Mouse (Mus musculus) right cerebral cortex, adult 2 months (tissue): ENCODE measurements around the gene Myo7a.

Experiments
- DNase-seq, 2 experiments: peaks; one replicate each; pipeline ENCODE4 v3.0.0; 2021 to 2022; ENCODE audit warnings: low spot score in 2 of 2

Gene Myo7a

DNA sequence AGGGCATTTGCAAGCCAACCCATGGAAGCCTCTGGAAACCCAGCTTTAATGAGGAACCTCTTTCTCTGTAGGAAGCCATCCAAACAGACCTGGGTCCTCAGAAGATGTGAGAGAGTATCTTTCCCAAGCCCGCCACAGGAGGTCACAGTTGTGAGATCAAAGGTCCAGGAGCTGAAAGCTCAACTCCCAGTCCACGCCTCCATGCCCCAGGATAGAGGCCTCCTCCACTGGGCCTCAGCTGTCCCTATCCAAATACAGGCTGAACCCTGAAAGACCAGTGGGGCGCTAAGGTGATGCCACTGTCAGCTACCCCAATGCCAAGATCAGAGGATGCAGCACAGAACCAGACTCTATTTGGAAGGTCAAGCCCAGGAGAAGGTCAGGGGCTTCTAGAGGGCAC, 23.3 kb upstream of the Myo7a start:
- DNase-seq, result no peak

DNA sequence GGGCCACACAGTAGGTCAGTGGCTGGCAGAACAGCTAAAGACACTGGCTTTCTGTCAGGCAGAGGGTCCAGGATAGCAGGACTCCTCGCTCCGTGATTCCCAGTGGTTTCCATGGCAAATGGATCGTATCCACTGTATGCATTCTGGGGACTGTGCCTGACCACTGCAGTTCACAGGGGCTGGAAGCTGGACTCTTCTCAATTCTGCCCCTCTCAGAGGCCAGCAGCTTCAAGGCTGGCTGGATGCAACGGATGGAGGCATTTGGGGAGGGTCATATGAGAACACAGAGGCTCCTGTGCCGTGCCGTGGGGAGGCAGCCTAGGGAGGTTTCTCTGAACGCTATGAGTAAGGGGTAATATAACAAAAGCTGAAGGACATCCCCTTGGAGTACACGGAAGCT, 22.9 kb upstream of the Myo7a start:
- no peak for DNase-seq

DNA sequence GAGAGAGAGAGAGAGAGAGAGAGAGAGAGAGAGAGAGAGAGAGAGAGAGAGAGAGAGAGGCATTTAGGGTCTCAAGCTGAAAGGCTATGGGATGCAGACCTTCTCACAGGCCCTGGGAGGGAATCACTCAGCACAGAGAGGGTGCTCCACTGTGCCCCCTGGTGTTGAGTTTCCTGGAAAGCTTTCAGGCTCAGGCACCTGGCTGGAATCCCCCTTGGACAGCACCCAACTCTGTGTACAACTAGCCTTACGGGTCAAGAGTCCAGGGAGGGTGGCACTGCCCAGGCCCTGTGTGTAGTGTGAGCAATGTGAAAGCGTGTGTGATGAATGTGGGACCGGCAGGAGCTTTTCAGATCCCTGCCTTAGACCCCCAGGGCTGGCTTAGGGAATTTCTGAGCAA, 21.9 kb upstream of the Myo7a start:
- DNase-seq, result no peak

DNA sequence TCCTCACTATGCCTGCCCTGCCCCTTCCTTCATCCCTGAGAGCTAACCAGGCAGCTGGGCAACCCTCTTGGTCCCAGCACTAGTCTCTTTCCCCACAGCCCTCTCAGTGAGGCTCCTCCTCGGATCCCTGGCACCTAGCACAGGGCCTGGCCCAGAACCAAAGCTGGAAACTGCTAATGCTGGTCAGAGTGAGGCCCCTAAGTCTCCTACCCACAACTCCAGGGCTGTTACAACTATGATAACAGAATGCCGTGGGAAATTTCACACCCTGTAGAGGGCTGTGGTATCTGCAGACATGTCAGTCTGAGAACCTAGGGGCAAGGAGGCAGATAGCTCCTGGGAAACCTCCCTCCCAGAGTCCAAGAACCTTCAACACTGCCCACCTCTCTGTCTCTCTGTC, 21.3 kb upstream of the Myo7a start:
- DNase-seq, result no peak

DNA sequence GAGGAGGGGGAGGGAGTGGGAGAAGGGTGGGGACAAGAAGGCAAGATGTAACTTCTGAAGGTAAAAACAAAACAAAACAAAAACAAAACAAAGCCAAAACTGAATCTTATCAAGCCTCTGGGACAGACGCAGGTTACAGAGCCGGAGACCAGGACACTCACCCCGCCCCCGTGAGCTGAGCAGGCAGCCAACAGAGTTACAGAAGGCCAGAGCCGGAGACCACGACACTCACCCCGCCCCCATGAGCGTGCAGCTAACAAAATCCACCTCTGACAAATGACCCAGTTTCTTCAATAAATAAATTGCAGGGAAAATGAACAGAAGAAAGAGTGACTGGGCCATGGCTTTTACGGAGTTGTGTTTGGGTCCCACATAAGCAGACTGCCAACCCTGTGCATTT, 19.9 kb upstream of the Myo7a start:
- DNase-seq, result no peak

DNA sequence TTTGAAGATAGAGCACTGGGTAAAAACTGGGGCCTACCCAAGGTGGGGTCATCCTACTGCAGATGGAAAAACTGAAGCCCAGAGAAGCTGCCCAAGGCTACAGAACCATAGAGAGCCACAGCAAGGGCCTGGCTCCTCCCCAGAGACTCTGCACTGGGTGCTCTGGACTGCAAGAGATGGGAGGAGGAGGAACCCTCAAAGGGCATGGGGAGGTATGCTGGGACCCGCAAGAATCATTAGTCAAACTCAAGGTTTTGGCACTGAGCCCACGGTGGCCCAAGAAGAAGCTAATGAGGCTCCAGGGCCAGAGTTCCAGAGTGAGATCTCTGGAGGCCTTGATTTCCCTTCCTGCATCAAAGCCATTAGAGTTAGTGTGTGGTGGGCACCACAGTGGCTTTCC, 18.7 kb upstream of the Myo7a start:
- DNase-seq, result no peak

DNA sequence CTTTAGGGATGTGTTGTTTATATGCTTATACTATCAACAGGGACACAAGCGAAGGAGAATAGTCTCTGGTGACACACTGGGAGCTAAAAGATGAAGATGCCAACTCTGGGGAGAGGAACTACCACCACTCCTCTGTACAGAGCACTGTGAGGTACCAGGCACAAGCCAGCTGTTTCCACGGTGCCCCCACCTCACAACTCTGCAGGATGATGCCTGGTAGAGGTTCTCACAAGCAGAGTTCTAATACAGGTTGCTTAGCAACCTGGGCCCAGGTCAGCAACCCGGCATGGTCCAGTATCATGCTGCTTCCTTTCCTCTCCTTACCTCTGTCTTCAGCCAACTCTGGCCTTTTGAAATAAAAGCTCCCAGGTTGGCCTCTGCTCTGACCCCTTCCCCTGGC, 18.3 kb upstream of the Myo7a start:
- DNase-seq, result no peak

DNA sequence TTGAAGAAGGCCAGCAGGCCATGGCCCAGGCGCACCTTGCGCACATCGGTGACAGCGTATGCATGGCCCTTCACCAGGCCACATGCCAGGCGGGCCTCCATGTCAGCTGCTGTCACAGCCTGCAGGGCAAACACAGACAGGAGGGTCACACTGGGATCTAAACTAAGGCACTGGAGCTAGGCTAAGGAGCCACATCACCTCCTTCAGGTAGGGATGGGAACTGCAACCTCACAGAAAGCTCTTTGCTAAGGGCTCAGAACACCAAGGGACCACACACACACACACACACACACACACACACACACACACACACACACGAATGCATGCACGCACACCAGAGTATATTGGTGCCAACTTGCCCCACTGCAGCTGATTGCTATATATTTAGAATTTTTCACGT, 12.4 kb upstream of the Myo7a start:
- no peak for DNase-seq

DNA sequence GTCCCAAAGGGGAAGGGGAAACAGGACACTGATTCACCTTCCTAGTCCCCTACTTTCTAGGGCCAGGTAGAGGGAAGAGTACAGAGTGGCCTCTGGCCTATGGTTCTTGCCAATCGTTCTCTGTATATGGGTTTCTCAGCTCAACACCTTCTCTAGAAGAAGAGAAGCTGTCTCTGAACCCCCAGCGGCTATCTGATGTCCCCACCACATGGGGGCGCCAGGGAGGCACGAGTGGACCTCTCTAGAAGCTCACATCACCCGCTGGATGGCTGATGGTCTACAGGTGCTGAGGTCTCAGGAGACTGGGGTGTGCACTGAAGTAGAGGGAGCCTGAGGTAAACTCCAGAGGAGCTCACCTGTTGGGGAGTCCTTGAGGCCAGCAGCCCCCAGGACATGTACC, 6.1 kb upstream of the Myo7a start:
- DNase-seq, result no peak

DNA sequence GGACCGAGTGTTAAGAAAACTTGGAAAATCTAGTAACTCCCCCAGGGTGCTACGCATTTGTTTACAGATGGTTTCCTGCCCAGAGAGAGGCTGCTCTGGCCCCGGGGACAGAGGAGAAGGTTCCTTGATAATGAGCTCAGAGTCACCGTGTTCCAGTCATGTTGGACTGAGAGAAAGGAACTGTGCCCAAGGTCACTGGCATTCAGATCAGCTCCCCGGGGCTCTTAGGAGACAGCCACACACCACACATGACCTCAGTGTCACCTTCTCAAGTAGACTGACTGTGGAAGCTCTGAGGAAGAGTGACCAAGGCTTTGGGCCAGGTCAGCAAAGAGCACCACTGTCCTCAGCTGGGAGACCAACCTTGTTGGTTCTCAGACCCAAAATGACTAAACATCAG, 5.4 kb upstream of the Myo7a start:
- no peak for DNase-seq

DNA sequence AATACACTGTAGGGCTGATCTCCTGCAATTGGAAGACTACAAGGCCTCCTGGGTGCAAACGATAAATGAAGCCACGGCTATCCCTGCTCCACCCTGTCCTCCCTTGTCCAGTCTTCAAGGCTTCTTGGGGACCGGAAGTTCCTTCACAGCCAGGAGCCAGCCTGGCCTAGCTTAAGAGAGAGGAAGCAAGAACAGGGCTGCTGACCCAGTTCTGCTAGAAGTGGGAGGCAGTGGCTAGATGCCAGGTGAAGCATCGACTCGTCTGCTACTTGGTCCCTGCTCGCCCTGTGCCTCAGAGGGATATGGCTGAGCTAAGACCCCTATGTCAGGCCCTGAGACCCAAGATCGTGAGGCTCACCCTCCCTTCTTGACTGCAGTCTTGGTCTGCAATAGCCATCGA, 2.3 kb upstream of the Myo7a start:
- DNase-seq, result peak in 1 of 2 experiments; percentile 37

DNA sequence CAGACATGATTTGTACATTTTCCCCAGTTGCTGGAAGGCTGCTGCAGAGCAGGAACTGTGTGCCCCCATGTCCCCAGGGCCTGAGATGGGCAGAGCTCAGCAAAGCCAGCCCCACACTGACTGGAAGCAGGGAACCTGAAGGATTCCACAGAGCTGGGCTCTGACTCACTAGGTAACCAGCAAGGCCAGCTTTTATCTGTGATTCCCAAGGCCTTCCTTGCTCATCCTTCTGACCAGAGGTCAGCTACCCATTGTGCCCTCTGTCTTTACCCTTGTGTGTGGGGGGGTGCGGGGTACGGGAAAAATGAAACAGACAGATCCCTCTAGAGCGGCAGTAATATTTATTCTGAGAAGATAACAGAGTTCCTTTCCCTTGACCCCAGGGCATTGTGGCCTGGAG, 1.9 kb upstream of the Myo7a start:
- DNase-seq, result no peak

DNA sequence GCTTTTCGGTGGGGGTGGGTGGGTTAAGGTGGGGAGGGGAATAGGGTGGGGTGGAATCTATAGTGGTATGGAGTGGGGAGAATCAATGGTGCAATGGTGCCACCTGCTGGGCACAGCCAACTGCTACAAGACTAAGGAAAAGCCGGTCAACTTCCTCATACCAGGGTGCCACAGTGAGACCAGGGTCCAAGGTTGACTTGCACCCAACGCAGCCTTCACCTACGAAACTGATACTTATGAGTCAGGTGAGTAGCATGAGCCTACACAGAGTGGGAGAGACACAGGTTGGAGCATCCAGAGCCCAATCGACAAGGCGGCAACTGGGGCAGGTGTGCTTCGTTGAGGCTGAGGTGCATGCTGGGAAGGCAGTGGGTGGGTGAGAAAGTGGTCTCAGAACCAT, 1.0 kb upstream of the Myo7a start:
- peak; percentile 77 for DNase-seq

DNA sequence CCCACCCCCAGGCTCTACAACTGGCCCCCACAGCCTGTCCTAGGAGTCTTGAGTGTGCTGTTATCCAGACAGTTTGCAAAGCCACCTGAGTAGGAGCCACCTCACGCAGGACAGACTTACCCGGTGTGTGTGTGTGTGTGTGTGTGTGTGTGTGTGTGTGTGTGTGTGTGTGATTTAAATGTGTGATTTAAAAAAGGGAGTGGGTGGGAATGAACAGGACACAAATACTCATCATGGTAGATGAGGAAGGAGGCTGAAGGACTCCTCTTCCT, 573 bp upstream of the Myo7a start:
- no peak for DNase-seq

DNA sequence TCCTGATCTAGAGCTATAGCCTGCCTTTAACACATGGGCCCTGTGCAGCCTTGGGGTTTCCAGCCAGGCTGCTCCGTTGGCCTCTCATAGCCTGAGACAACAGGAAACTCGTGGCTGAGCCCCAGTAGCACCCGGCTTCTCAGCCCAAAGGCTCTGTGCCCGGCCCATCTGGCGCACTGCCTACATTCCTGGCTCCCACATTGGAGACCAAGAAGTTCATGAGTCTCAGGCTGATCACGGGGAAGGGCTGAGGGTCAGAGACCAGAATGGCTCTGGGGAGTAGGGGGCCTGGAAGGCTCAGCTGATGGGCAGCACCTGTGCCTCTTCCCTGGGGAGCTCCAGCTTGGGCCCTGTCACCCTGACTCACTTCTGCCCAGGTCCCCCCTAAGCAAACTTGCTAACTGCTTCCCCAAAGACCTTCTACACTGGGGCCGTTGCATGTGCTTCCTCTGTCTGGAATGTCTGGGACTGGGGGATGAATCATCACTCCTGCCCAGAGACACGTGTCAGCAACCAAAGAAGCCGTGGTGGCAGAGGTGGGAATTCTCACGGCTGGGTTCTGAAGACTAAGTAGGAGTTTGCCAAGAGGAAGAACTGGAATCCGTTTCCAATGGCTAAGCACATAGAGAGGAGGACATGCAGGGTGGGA, 2.2 kb downstream of the Myo7a start:
- DNase-seq, result no peak

DNA sequence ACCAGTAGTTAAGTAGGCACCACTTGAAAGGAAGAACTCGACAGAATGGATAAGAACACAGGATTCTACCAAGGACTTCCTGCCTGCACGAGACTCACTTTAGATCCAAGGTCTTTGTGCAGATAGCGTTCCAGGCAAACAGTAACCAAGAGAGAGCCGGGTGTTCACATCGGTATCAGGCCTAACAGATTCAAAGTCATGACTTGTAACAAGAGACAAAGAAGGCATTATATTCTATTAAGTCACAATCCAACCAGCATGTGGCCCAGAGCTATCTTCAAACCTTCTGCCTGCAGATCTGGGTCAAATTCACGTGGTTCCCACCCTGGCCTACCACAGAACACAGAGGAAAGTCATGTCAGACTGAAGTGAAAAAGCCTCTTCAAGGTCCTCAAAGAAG, 4.7 kb downstream of the Myo7a start:
- DNase-seq, result no peak

DNA sequence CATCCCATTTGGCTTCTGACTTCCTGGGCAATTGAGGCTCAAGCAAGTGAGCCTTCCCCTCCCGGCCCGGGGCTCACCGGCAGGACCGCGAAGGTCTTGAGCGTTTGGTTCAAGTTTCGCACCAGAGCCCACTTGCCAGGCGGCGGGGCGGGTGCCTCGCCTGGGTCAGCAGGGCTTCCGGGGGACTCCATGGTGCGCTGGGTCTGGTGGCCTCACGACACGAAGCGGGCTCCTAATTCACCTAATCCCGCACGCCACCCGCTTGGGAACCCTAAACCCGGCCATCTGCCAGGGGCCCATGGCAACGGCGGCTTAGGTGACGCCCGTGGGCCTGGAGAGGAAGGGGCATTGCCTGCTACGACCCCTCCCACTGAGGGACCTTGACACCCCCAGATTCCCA, 8.1 kb downstream of the Myo7a start:
- DNase-seq, result no peak

DNA sequence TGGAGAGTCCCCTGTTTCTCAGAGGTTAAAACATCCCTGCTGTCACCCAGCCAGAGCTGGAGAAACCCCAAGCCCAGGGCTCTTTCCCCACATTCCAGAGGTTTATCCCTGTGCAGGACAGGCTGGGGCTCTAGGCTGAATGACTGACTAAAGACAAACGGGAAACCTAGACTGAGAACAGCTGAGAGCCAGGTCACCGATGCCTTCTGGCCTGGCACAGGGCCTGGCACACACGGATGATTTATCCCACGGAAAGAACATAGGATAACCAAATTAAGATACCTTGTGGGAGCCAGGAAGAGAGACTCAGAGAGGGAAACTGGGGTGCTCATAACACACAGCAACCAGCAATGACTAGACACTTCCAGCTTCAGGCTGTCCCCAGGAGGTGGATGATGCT, 9.6 kb downstream of the Myo7a start:
- DNase-seq, result no peak

DNA sequence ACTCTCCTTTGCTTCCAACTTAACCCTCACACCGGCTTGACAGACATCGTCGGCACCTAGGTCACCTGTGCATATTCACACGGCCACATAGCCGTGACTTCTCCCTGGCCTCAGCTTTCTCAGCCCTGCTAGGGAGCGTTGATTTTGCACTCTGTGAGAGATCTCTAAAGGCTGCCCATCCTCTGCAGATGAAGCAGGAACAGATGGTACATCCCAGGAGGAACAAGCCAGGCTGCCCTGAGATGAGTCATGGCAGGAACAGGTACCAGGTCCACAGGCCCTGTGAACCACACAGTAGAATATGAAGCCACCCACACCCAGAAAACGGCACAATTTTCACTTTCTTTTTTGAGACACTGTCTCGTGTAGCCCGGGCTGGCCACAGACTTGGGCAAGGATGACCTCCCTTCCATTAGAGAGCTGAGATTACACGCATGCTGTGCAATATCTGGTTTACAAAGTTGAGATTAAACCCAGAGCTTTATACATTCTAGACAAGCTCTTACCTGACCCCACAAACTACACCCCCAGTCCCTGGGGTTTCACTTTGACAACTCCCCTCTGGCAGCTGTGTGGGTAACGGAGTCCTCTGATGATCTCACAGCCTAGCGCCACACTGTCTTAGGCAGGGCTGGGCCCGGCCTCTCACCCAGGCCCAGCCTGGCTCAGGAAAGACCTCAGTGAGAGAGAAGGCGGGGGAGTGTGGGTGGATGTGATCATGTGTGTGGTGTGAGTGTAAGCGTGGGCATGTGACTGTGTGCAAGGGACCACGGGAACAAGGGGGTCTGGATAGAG, 10.5 kb downstream of the Myo7a start:
- peak; percentile 20 to 32 for DNase-seq

DNA sequence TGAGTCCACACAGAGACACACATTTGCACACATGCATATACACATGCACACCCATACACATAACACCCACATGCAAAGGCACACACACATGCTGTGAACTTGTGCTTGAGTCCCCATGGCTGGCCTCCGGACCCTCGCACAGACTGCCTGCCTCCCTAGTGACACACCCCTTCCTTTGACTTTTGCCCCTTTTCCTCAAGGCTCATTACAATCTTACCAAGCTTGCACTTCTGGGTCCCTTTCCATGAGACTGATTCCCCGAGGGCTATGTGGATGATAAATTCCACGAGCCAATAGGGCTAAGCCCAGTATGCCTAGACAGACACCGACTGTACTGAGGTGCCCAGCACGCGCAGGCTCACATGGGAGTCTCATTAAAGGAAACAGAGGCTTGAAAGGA, 13.1 kb downstream of the Myo7a start:
- no peak for DNase-seq

DNA sequence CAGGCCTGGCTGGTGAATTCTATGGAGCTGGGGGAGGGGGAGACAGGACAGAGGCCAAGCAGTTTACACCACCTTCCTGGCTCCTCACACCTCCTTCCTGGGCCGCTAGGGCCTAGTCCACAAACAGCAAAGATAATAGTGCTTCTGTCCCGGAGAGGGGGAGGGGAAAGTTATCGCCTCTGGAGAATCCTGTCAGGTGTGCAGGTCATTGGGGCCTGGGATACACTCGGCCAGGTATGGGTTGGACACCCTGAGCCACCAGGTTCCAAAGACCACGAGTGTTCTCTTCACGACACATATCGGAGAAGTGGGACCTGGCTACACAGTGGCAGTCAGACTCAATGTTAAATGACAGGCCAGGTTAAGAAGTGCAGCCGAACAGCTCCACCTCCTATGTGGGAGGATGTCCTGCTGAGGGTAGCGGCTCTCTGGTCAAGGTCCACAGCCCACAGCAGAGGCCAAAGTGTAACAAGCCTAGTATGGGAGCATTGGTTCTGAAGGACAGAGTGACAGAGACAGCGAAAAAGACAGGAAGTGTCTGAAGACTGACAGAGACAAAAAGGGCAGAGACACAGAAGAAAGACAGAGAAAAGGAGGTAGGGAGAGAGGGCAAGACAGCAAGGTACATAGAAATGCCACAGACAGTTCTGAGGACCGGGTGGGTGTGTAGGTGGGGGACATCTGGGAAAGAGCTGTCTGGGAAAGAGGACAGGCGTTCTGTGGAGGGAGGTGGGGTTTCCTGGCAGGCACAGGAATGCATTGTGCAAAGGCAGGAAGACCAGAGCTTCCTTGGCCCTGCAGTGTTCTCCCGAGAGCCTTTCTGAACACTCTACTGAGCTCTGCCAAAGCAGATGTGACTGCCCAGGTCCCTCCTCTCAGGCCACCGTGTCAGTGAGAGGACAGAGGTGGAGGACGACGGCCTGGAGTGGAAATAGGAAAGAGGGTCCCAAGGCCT, 14.6 kb downstream of the Myo7a start:
- DNase-seq, result peak in 1 of 2 experiments; percentile 35

DNA sequence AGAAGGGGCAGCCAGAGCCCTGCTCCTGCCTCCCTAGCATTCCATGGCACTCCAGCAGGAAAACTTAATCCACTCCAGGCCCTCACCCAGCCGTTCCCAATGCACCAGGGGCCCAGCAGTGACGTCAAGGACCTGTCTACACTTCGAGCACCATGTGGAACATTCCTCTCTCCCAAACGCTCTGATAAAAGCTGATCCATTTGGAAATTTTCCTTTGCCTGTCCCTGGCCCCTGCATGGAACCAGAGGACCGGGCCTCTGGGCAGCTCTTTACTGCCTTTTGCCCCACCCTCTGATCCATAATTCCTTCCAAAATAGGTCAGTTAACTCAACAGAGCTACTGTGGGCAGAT, 15.4 kb downstream of the Myo7a start:
- DNase-seq, result no peak
